ENCODE assay signal across 20 mouse cellular contexts in genomic region chr13:48774506-48774905, GRCm38 (mm10).
DNase-seq lines count a peak whose midpoint lies in the region; ATAC-seq and TF ChIP-seq lines count a peak whose summit lies in the region.
"Had no signal": no experiment of that assay in that cellular context is flagged by ENCODE, and none has a peak within 500 bp of the region (broad histone marks: within the 10 kb centered on the region; RNA-seq: fewer than 3 reads in every experiment).

No protein-coding gene starts in this region.

- H3K4me2 ChIP-seq in embryonic facial prominence, embryonic 14.5 days (ENCODE audit: low read depth, low read length), result 0 out of 2 replicates have a peak overlapping the region, but pooled peaks have one; percentile 7
- no peak overlapping the region for H3K4me2 ChIP-seq in heart, embryonic 15.5 days
- H3K4me2 ChIP-seq in lung, embryonic 14.5 days, result no peak overlapping the region
- H3K4me2 ChIP-seq: forebrain, embryonic 13.5 days; hindbrain, embryonic 13.5 days had no signal

- no peak overlapping the region for H3K4me3 ChIP-seq in embryonic facial prominence, embryonic 14.5 days (ENCODE audit: low read depth, low read length)
- H3K4me3 ChIP-seq in embryonic facial prominence, embryonic 10.5 days, result no peak overlapping the region
- H3K4me3 ChIP-seq in heart, embryonic 15.5 days, result no peak overlapping the region
- H3K4me3 ChIP-seq in lung, embryonic 14.5 days (ENCODE audit: low read depth, low read length), result no peak overlapping the region
- no peak overlapping the region for H3K4me3 ChIP-seq in embryonic fibroblast, embryonic 13.5 days (ENCODE audit: insufficient read depth, low read length)
- H3K4me3 ChIP-seq: forebrain, embryonic 13.5 days; hindbrain, embryonic 13.5 days had no signal

- no peak overlapping the region for H3K27ac ChIP-seq in embryonic facial prominence, embryonic 14.5 days (replicated peaks; ENCODE audit: low read depth, low read length)
- H3K27ac ChIP-seq in embryonic facial prominence, embryonic 10.5 days (replicated peaks), result no peak overlapping the region
- H3K27ac ChIP-seq in heart, embryonic 15.5 days, result peak overlapping the region; percentile 0; the same call in 1 of the 2 replicates
- no peak overlapping the region for H3K27ac ChIP-seq in lung, embryonic 14.5 days (ENCODE audit: low read depth)
- peak overlapping the region; percentile 5; the same call in 1 of the 2 replicates for H3K27ac ChIP-seq in embryonic fibroblast, embryonic 13.5 days (ENCODE audit: insufficient read depth, low read length)
- H3K27ac ChIP-seq: forebrain, embryonic 13.5 days; hindbrain, embryonic 13.5 days; hindbrain, postnatal 0 days had no signal

- intact Hi-C loops in heart, postnatal 14 days (cut with DNase I), result no loop called here

- no peak for TF ChIP-seq POLR2A in embryonic fibroblast, embryonic 13.5 days (IDR thresholded peaks at IDR 0.05; ENCODE audit: low read depth, low read length)

- TF ChIP-seq CTCF in lung, embryonic 14.5 days (IDR thresholded peaks at IDR 0.05; ENCODE audit: low read depth), result no peak
- TF ChIP-seq CTCF in embryonic fibroblast, embryonic 13.5 days (IDR thresholded peaks at IDR 0.05; ENCODE audit: borderline replicate concordance, insufficient read depth, low read length), result no peak

- H3K27me3 ChIP-seq in embryonic facial prominence, embryonic 14.5 days (replicated peaks; ENCODE audit: control insufficient read depth, insufficient read depth, low read length), result no peaks in the 10 kb centered on the region
- H3K27me3 ChIP-seq in embryonic facial prominence, embryonic 10.5 days (replicated peaks; ENCODE audit: low read depth, poor library complexity, severe bottlenecking), result peaks cover 20% of the 10 kb centered on the region; the same call in 1 of the 2 replicates
- no peaks in the 10 kb centered on the region for H3K27me3 ChIP-seq in heart, embryonic 15.5 days
- no peaks in the 10 kb centered on the region for H3K27me3 ChIP-seq in lung, embryonic 14.5 days (ENCODE audit: insufficient read depth, low read length)
- H3K27me3 ChIP-seq: CH12.LX; forebrain, embryonic 13.5 days; hindbrain, embryonic 13.5 days had no signal

- DNase-seq in embryonic facial prominence, embryonic 14.5 days (ENCODE audit: low spot score), result peak; percentile 79
- no peak for DNase-seq in embryonic facial prominence, embryonic 10.5 days (ENCODE audit: low spot score)
- DNase-seq in heart, postnatal 14 days, result no peak
- peak; percentile 70 for DNase-seq in lung, embryonic 14.5 days
- DNase-seq in lung, postnatal 10 days, result no peak
- no peak for DNase-seq in embryo, embryonic 11 days
- DNase-seq: adrenal gland, adult 2 months; adrenal gland, postnatal 25 days; cerebellum, adult 18-20 months; cerebellum, adult 9-11 months; cerebellum, postnatal 36 days; forebrain, postnatal 0 days; gastrocnemius, postnatal 14 days; kidney, adult 18-20 months had no signal

- no peak for ATAC-seq in embryonic facial prominence, embryonic 14.5 days (ENCODE audit: low read depth)
- ATAC-seq in heart, embryonic 15.5 days (replicated peaks; ENCODE audit: insufficient number of reproducible peaks, insufficient read depth, low FRiP score, low read depth), result 0 out of 2 replicates have a peak, but pooled peaks have one; percentile 47
- no peak for ATAC-seq in lung, embryonic 14.5 days (ENCODE audit: insufficient read depth)
- ATAC-seq: forebrain, embryonic 13.5 days; forebrain, postnatal 0 days; hindbrain, postnatal 0 days had no signal

- WGBS in embryonic facial prominence, embryonic 14.5 days, result 37% methylated on average over 7 of the region's 7 CpGs
- 75% methylated on average over 7 of the region's 7 CpGs for WGBS in embryonic facial prominence, embryonic 10.5 days
- 27% methylated on average over 7 of the region's 7 CpGs for WGBS in heart, embryonic 15.5 days
- 28% methylated on average over 7 of the region's 7 CpGs for WGBS in lung, embryonic 14.5 days

- no peaks in the 10 kb centered on the region for H3K9me3 ChIP-seq in embryonic facial prominence, embryonic 14.5 days (ENCODE audit: control insufficient read depth, low read length)
- no peaks in the 10 kb centered on the region for H3K9me3 ChIP-seq in embryonic facial prominence, embryonic 10.5 days
- no peaks in the 10 kb centered on the region for H3K9me3 ChIP-seq in heart, embryonic 15.5 days (replicated peaks)
- no peaks in the 10 kb centered on the region for H3K9me3 ChIP-seq in lung, embryonic 14.5 days (ENCODE audit: low read depth, low read length)
- H3K9me3 ChIP-seq: forebrain, embryonic 13.5 days; hindbrain, embryonic 13.5 days had no signal

- no peaks in the 10 kb centered on the region for H3K36me3 ChIP-seq in embryonic facial prominence, embryonic 14.5 days (ENCODE audit: control insufficient read depth, insufficient read depth, low read length)
- no peaks in the 10 kb centered on the region for H3K36me3 ChIP-seq in embryonic facial prominence, embryonic 10.5 days (replicated peaks)
- no peaks in the 10 kb centered on the region for H3K36me3 ChIP-seq in heart, embryonic 15.5 days
- no peaks in the 10 kb centered on the region for H3K36me3 ChIP-seq in lung, embryonic 14.5 days (ENCODE audit: insufficient read depth)
- H3K36me3 ChIP-seq: hindbrain, embryonic 13.5 days had no signal

- peaks cover 7% of the 10 kb centered on the region; the same call in 1 of the 2 replicates for H3K4me1 ChIP-seq in embryonic facial prominence, embryonic 14.5 days (ENCODE audit: control insufficient read depth, insufficient read depth, low read length)
- peaks cover 22% of the 10 kb centered on the region for H3K4me1 ChIP-seq in embryonic facial prominence, embryonic 10.5 days
- H3K4me1 ChIP-seq in heart, embryonic 15.5 days (replicated peaks), result 0 out of 2 replicates have a peak, but pooled peaks cover 2% of the 10 kb centered on the region
- H3K4me1 ChIP-seq in lung, embryonic 14.5 days (ENCODE audit: insufficient read depth), result no peaks in the 10 kb centered on the region
- peaks cover 13% of the 10 kb centered on the region for H3K4me1 ChIP-seq in embryonic fibroblast, embryonic 13.5 days (ENCODE audit: control insufficient read depth, insufficient read depth, low read length)
- H3K4me1 ChIP-seq: forebrain, embryonic 13.5 days; hindbrain, embryonic 13.5 days had no signal

- no peak overlapping the region for H3K9ac ChIP-seq in embryonic facial prominence, embryonic 14.5 days (ENCODE audit: low read depth, low read length)
- no peak overlapping the region for H3K9ac ChIP-seq in heart, embryonic 15.5 days
- no peak overlapping the region for H3K9ac ChIP-seq in lung, embryonic 14.5 days
- H3K9ac ChIP-seq: forebrain, embryonic 13.5 days; forebrain, postnatal 0 days; hindbrain, embryonic 13.5 days had no signal

Comparison
In these comparisons a context has a peak if more than half of its experiments do, and no peak if none do; other contexts are left out.
1. DNase-seq: peak in embryonic facial prominence, embryonic 14.5 days (single experiment) and lung, embryonic 14.5 days (single experiment); none in embryonic facial prominence, embryonic 10.5 days (single experiment), heart, postnatal 14 days (0 of 2), lung, postnatal 10 days (single experiment) and embryo, embryonic 11 days (single experiment).
2. H3K27ac ChIP-seq: peak in heart, embryonic 15.5 days (single experiment) and embryonic fibroblast, embryonic 13.5 days (single experiment); none in embryonic facial prominence, embryonic 14.5 days (single experiment), embryonic facial prominence, embryonic 10.5 days (single experiment) and lung, embryonic 14.5 days (single experiment).